In the genomic region with DNA sequence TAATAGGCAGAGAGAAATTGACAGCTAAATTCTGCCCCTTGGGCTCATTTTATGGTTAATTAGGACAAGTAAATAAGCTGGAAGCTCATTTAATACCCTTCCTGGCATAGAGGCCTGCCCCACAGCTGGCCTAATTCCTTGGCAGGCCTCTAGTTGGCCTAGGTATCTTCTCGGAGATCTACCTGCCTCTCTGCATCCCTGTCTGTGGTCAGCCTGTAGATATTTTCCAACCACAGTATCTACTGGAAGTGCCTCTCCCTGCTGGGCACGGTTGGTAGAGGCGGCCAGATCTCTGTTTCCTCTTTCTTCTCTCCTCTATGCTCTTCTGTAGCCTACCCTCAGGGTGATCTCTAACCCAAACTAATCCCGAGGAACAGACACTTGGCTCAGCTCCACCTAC, we compare ENCODE assay signal across 23 mouse cellular contexts. TPM values are rescaled to one million over a fixed set of nuclear protein-coding genes. Genes with fewer than 3 reads are reported as not detected.
DNase-seq lines count a peak whose midpoint lies in the region; ATAC-seq and TF ChIP-seq lines count a peak whose summit lies in the region.
"Had no signal": no experiment of that assay in that cellular context is flagged by ENCODE, and none has a peak within 500 bp of the region (broad histone marks: within the 10 kb centered on the region; RNA-seq: fewer than 3 reads in every experiment).

No protein-coding gene starts in this region.

- H3K27me3 ChIP-seq in Patski, result no peaks in the 10 kb centered on the region
- H3K27me3 ChIP-seq: CH12.LX; embryonic facial prominence, embryonic 15.5 days; forebrain, embryonic 15.5 days had no signal

- 0 out of 2 replicates have a peak overlapping the region, but pooled peaks have one; percentile 42 for H3K27ac ChIP-seq in left cerebral cortex, adult 2 months
- no peak overlapping the region for H3K27ac ChIP-seq in cortical plate, adult 2 months (ENCODE audit: insufficient read depth, low read length)
- H3K27ac ChIP-seq: embryonic facial prominence, embryonic 15.5 days; forebrain, embryonic 15.5 days; gastrocnemius, adult 2 months; heart, embryonic 10.5 days; hindbrain, embryonic 14.5 days had no signal

- in situ Hi-C loops in Patski (cut with MboI; ENCODE audit: low pct_unique_long_range_greater_than_20kb), result loop anchor here (5.0 kb wide), 1 partner anchor 33 kb away; a partner anchor contains a TSS

- POLR2A ChIA-PET in Patski (lab: Charles Lee), result interaction anchor here (0.8 to 1.0 kb wide), 2 partner anchors 33 to 46 kb away, joined by 3 to 4 read pairs; a partner anchor contains a TSS

- DNase-seq in frontal cortex, adult 2 months (ENCODE audit: extremely low spot score in 1 of 2, low spot score in 1 of 2), result no peak
- DNase-seq in left cerebral cortex, adult 2 months (ENCODE audit: extremely low spot score in 1 of 2, low spot score in 2 of 2), result no peak
- no peak for DNase-seq in left cerebral cortex, postnatal 14 days (ENCODE audit: low spot score in 2 of 2)
- no peak for DNase-seq in Patski (ENCODE audit: low read depth, low spot score)
- DNase-seq in ovary, postnatal 14 days (ENCODE audit: low spot score), result no peak
- DNase-seq in frontal cortex, postnatal 25 days (ENCODE audit: low spot score in 2 of 2), result no peak
- DNase-seq: adrenal gland, adult 2 months; adrenal gland, postnatal 25 days; cerebellum, postnatal 36 days; embryo, embryonic 11 days; gastrocnemius, adult 2 months; gastrocnemius, postnatal 25 days; heart, adult 18-20 months; heart, postnatal 14 days had no signal

- no peaks in the 10 kb centered on the region for H3K4me1 ChIP-seq in cortical plate, adult 2 months (ENCODE audit: control insufficient read depth, insufficient read depth, low read length)

- TF ChIP-seq CTCF in left cerebral cortex, adult 2 months (IDR thresholded peaks at IDR 0.05), result peak; percentile 4; the same call in 1 of the 2 replicates
- no peak for TF ChIP-seq CTCF in Patski (IDR thresholded peaks at IDR 0.05)
- TF ChIP-seq CTCF in cortical plate, adult 2 months (IDR thresholded peaks at IDR 0.05; ENCODE audit: extremely low read depth, insufficient read depth, low read length), result no peak

- H3K4me3 ChIP-seq in left cerebral cortex, adult 2 months, result no peak overlapping the region
- H3K4me3 ChIP-seq in cortical plate, adult 2 months (ENCODE audit: insufficient read depth, low read length), result no peak overlapping the region
- H3K4me3 ChIP-seq: embryonic facial prominence, embryonic 15.5 days; erythroblast, embryonic 14.5 days; forebrain, embryonic 15.5 days; gastrocnemius, adult 2 months; heart, embryonic 10.5 days had no signal

- TF ChIP-seq POLR2A in cortical plate, adult 2 months (IDR thresholded peaks at IDR 0.05; ENCODE audit: extremely low read depth, insufficient read depth, low read length), result peak; percentile 59; the same call in 1 of the 2 replicates

- CTCF ChIA-PET in Patski (lab: Charles Lee), result interaction anchor here (1.0 to 15.9 kb wide), 5 partner anchors 12 to 180 kb away, joined by 3 to 140 read pairs (median 13); a partner anchor contains a TSS

- intact Hi-C loops in left cerebral cortex, adult 2 months (cut with DNase I), result loop anchor here (10.0 kb wide), 1 partner anchor 645 kb away; no protein-coding TSS in a partner anchor
- intact Hi-C loops in left cerebral cortex, postnatal 14 days (cut with DNase I), result no loop called here

- peak; percentile 19; the same call in 1 of the 2 replicates for ATAC-seq in frontal cortex, adult (ENCODE audit: low TSS enrichment)
- ATAC-seq in Patski, result peak; percentile 6
- ATAC-seq: forebrain, embryonic 15.5 days; intestine, embryonic 16.5 days had no signal

RNA-seq across cellular contexts. Expression of a gene that starts 15.6 kb away (rescaled TPM):
- 52.9 and 59.1 TPM in 2 replicates for polyA plus RNA-seq in frontal cortex, adult 2 months (2012; rRNA removed)
- total RNA-seq in left cerebral cortex, adult 2 months (2021), result 100 to 1,000 TPM; 115 to 118 TPM
- 100 to 1,000 TPM in 1 of 2 experiments, 10 to 100 TPM in 1; 75.4 to 105 TPM for total RNA-seq in left cerebral cortex, postnatal 14 days (2021)
- 4.4 TPM for polyA plus RNA-seq in Patski (2021)
- polyA plus RNA-seq in cortical plate, adult 2 months (2012; rRNA removed), result 71.9 and 75.2 TPM in 2 replicates

RNA-seq across cellular contexts. Expression of a gene that starts 32.6 kb away (rescaled TPM):
- 10.3 and 10.8 TPM in 2 replicates for polyA plus RNA-seq in frontal cortex, adult 2 months (2012; rRNA removed)
- 10 to 100 TPM; 11.7 to 12.4 TPM for total RNA-seq in left cerebral cortex, adult 2 months (2021)
- total RNA-seq in left cerebral cortex, postnatal 14 days (2021), result 10 to 100 TPM; 11.1 to 11.4 TPM
- 22.4 TPM for polyA plus RNA-seq in Patski (2021)
- 9.1 and 9.4 TPM in 2 replicates for polyA plus RNA-seq in cortical plate, adult 2 months (2012; rRNA removed)

Comparison
In these comparisons a context has a peak if more than half of its experiments do, and no peak if none do; other contexts are left out.
1. RNA of a gene that starts 15.6 kb away (polyA plus RNA-seq): 71.9 to 75.2 TPM in cortical plate, adult 2 months and 52.9 to 59.1 TPM in frontal cortex, adult 2 months; 4.4 TPM in Patski (single experiment); every median in the first group is over 10 times any median in the second.